Mouse (Mus musculus) liver, adult 2 months (tissue): ENCODE data around the gene Srgap1. TPM values are rescaled to one million over a fixed set of nuclear protein-coding genes. Genes with fewer than 3 reads are reported as not detected.

Experiments
- DNase-seq: peaks from one replicate; pipeline ENCODE4 v3.0.0-alpha.2; 2011; ENCODE audit warnings: low read depth, low spot score; ENCODE audit errors: extremely low read depth
- H3K27ac ChIP-seq: fragments of 200-500 bp; replicated peaks from 2 replicates; pipeline ENCODE4 v1.5.1; 2012; ENCODE audit warnings: low read depth, mild to moderate bottlenecking, control low read depth, inconsistent platforms, low read length; ENCODE audit not compliant: insufficient read depth
- H3K27me3 ChIP-seq: fragments of 200-500 bp; 2 replicates; pipeline ENCODE4 v1.6.1; 2012; ENCODE audit warnings: mild to moderate bottlenecking, moderate library complexity, low read length, inconsistent platforms; ENCODE audit not compliant: control insufficient read depth, insufficient read depth
- H3K36me3 ChIP-seq: fragments of 200-500 bp; 2 replicates; pipeline ENCODE4 v1.6.1; 2012; ENCODE audit warnings: low read length, inconsistent platforms; ENCODE audit not compliant: control insufficient read depth, insufficient read depth
- H3K4me1 ChIP-seq: fragments of 200-500 bp; 2 replicates; pipeline ENCODE4 v1.6.1; 2011; ENCODE audit warnings: low read length; ENCODE audit not compliant: control insufficient read depth, insufficient read depth
- H3K4me3 ChIP-seq: fragments of 200-500 bp; 2 replicates; pipeline ENCODE4 v1.5.1; 2011; ENCODE audit warnings: low read depth, mild to moderate bottlenecking, control low read depth, low read length, moderate library complexity; ENCODE audit not compliant: insufficient read depth
- H3K79me2 ChIP-seq: fragments of 200-500 bp; 2 replicates; pipeline ENCODE4 v1.6.1; 2012; ENCODE audit warnings: inconsistent platforms, mild to moderate bottlenecking, low read length, moderate library complexity; ENCODE audit not compliant: control insufficient read depth, insufficient read depth
- H3K9ac ChIP-seq: fragments of 200-500 bp; 2 replicates; pipeline ENCODE4 v1.6.1; 2012; ENCODE audit warnings: low read depth, mild to moderate bottlenecking, control low read depth, inconsistent platforms, low read length
- CTCF ChIP-seq: fragments of 200-500 bp; IDR thresholded peaks from 2 replicates; pipeline ENCODE4 v1.5.1; 2011; ENCODE audit warnings: low read depth, low read length, control low read depth
- POLR2A ChIP-seq: fragments of 200-500 bp; IDR thresholded peaks from 2 replicates; pipeline ENCODE4 v1.6.1; 2011; ENCODE audit warnings: low read length, control low read depth; ENCODE audit not compliant: insufficient read depth; ENCODE audit errors: extremely low read depth
- WGBS: fragments of 180-500 bp; shearing (Covaris S2); methylation state at CpG from one replicate; pipeline ENCODE4 v1.1.7; 2018; 5-methylcytosine and 5-hydroxymethylcytosine counted together
- polyA plus RNA-seq: library from polyadenylated mRNA; depleted of rRNA; stranded (reverse); fragments of >200 nt; gene quantifications from 2 replicates; pipeline ENCODE4 v1.2.3, GENCODE M21; 2012
- total RNA-seq: library from RNA; depleted of rRNA; stranded (reverse); fragments of >200 nt; gene quantifications from 2 replicates; pipeline ENCODE4 v1.2.3, GENCODE M21; 2014

The Srgap1 gene
- total and polyA plus RNA-seq, 2 experiments: 0.31 to 0.55 TPM

- H3K4me3 ChIP-seq: no peak overlapping the region
- no peak overlapping the region for H3K27ac ChIP-seq
- no peaks in the 10 kb centered on the region for H3K79me2 ChIP-seq
- whole genome bisulfite sequencing: 69% methylated on average over 2 of the region's 2 CpGs
- no peaks in the 10 kb centered on the region for H3K4me1 ChIP-seq
- H3K27me3 ChIP-seq: no peaks in the 10 kb centered on the region
- no peaks in the 10 kb centered on the region for H3K36me3 ChIP-seq
- TF ChIP-seq POLR2A: no peak
- TF ChIP-seq CTCF: no peak
- DNase-seq: no peak
- H3K9ac ChIP-seq: no peak overlapping the region
These were observed 188.2 kb downstream of the Srgap1 start for GRCm38 (mm10) chr10:121858911-121859310.

GRCm38 (mm10) chr10:121858086-121858485 lies 189.0 kb downstream of the Srgap1 start:
- Histone ChIP-seq H3K4me3 (no peak overlapping the region), H3K27ac (no peak overlapping the region), H3K36me3 (no peaks in the 10 kb centered on the region), H3K9ac (no peak overlapping the region), H3K27me3 (no peaks in the 10 kb centered on the region), H3K4me1 (no peaks in the 10 kb centered on the region), H3K79me2 (no peaks in the 10 kb centered on the region)
- DNase-seq: no peak
- WGBS: 69% methylated on average over 1 of the region's 1 CpGs
- TF ChIP-seq CTCF: no peak
- no peak for TF ChIP-seq POLR2A

- no peak overlapping the region for H3K9ac ChIP-seq
- no peak for DNase-seq
- no peak overlapping the region for H3K27ac ChIP-seq
- H3K4me1 ChIP-seq: no peaks in the 10 kb centered on the region
- H3K4me3 ChIP-seq: no peak overlapping the region
- no peaks in the 10 kb centered on the region for H3K79me2 ChIP-seq
- no peaks in the 10 kb centered on the region for H3K27me3 ChIP-seq
- WGBS: 82% methylated on average over 7 of the region's 7 CpGs
- H3K36me3 ChIP-seq: no peaks in the 10 kb centered on the region
- TF ChIP-seq POLR2A (no peak), CTCF (peak; percentile 33; the same call in 1 of the 2 replicates)
These were observed 191.2 kb downstream of the Srgap1 start for GRCm38 (mm10) chr10:121855863-121856446.

GRCm38 (mm10) chr10:121853385-121853808 lies 193.7 kb downstream of the Srgap1 start:
- TF ChIP-seq CTCF: no peak
- H3K27me3 ChIP-seq: no peaks in the 10 kb centered on the region
- H3K9ac ChIP-seq: no peak overlapping the region
- no peak for DNase-seq
- H3K36me3 ChIP-seq: no peaks in the 10 kb centered on the region
- H3K4me1 ChIP-seq: no peaks in the 10 kb centered on the region
- WGBS: 87% methylated on average over 14 of the region's 14 CpGs
- no peaks in the 10 kb centered on the region for H3K79me2 ChIP-seq
- no peak overlapping the region for H3K27ac ChIP-seq
- no peak overlapping the region for H3K4me3 ChIP-seq

GRCm38 (mm10) chr10:121849496-121849895 lies 197.6 kb downstream of the Srgap1 start:
- Histone ChIP-seq H3K36me3 (no peaks in the 10 kb centered on the region), H3K9ac (no peak overlapping the region), H3K27ac (no peak overlapping the region), H3K4me1 (no peaks in the 10 kb centered on the region), H3K27me3 (no peaks in the 10 kb centered on the region), H3K4me3 (no peak overlapping the region), H3K79me2 (no peaks in the 10 kb centered on the region)
- TF ChIP-seq POLR2A (no peak), CTCF (no peak)
- 67% methylated on average over 2 of the region's 2 CpGs for WGBS
- DNase-seq: no peak

- H3K4me3 ChIP-seq: no peak overlapping the region
- H3K79me2 ChIP-seq: no peaks in the 10 kb centered on the region
- DNase-seq: no peak
- no peak overlapping the region for H3K27ac ChIP-seq
- no peaks in the 10 kb centered on the region for H3K27me3 ChIP-seq
- TF ChIP-seq POLR2A: no peak
- no peak for TF ChIP-seq CTCF
- H3K4me1 ChIP-seq: no peaks in the 10 kb centered on the region
- H3K36me3 ChIP-seq: no peaks in the 10 kb centered on the region
- no peak overlapping the region for H3K9ac ChIP-seq
- 91% methylated on average over 7 of the region's 7 CpGs for WGBS
These were observed 201.4 kb downstream of the Srgap1 start for GRCm38 (mm10) chr10:121845677-121846076.
